Mouse (Mus musculus): ENCODE measurements around the gene Adamts2.

Gene Adamts2

DNA sequence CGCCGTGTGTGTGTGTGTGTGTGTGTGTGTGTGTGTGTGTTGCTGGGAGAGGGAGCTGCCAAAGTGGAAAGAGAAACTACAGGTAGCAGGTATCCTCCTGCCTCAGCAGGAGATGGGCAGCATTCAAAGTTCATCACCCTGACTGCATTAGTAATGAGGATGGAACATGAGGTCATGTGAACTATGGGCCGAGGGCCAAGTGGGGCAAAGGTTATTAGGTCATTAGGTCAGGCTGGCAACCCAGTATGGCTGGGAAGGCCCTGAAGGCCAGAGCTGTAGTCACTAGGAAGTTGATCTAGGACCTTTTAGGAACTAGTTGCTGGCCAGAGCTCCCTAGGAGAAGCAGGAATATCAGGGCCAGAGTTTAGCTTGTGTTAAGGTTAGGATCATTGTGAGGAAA lies 131.3 kb downstream of the Adamts2 start:
- ATAC-seq (ENCODE audit: low TSS enrichment) = no peak

DNA sequence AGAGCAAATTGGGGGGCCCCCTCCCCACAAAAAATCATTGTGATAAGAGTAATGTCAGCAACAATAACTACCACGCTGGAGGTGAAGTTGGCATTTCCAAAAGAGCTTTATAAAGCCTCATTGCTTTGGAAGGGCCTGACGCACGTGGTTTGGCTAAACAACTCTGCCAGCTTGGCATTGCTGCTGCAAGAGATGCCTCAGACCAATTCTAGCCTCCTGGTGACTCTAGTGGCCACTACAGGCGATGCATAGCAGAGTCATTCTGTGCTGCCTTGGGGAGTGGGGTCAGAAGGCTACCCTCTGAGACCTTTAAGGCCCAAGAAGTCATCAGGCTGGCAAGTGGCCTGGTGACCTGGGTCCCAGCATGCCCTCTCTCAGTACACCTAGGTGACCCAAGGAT lies 132.2 kb downstream of the Adamts2 start:
- no peak; the same call in 1 of the 2 replicates for ATAC-seq (ENCODE audit: low TSS enrichment)

DNA sequence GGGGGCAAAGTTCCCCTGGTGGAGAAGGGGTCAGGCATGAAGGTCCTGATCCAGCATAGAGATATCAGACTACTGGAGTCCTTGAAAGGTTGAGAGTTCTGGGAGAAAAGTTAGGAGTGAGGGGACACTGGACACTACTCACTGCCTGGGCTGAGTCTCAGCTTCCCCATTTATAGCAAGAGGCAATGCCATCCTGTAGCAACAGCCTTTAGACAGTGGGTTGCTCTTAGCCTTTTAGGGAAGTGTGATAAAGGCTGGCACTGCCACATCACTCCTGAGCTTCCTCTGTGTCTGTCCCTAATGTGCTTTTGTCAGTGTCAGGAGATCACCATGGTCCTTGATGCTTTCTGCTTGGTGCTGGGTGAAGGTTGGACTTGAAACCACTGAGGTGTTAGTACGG lies 134.7 kb downstream of the Adamts2 start:
- no peak for ATAC-seq (ENCODE audit: low TSS enrichment)

DNA sequence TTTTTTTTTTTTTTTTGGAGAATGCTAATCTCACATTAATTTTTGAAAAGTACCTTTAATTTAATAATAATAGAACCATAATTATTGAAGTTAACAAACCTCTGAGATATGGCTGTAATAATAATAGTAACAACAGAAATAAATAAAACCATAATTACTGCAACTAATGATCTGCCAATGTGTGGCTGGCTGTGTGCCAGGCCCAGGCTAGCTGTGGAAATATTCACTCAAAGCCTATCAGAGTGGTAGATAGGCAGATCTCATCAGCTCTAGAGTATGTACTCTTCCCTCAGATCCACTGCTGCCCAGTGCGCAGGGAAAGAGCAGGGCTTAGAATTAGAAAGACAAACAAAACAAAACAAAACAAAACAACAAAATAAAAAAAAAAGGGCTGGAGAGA lies 136.6 kb downstream of the Adamts2 start:
- no peak for ATAC-seq (ENCODE audit: low TSS enrichment)

DNA sequence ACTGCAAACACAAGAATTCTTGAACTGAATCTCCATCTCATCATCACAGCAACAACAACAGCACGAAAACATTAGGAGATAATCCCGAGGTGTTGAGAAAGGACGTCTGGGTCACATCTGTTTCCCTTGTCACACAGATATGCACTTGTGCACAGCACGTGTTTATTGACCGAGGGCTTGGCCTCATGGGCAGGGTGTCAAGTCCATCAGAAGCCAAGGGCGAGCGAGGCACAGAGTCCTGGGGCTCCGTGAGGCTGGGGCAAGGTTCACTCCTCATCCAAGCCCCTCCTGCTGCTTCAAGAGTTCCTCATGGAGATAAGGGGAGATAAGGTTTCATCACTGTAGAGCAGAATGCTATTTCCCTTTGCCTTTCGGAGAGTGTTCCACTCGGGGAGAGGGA lies 137.6 kb downstream of the Adamts2 start:
- ATAC-seq (ENCODE audit: low TSS enrichment) = no peak

DNA sequence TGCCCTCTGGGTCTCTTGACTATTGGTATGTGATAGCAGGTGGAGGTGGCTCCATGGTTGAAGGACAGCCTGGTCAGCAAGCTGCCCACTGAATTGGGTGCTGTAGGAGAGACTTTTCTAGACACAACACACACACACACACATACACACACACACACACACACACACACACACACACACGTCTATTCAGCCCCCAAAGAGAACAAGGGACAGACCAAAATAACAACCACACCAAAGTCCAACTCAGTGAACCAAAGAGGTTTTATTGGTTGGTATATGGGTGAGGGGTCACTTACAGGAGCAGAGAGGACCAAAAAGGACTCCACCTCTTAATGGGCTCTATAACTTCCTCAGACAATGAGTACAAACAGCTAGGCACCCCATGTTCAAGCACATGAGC lies 140.3 kb downstream of the Adamts2 start:
- no peak for ATAC-seq (ENCODE audit: low TSS enrichment)

DNA sequence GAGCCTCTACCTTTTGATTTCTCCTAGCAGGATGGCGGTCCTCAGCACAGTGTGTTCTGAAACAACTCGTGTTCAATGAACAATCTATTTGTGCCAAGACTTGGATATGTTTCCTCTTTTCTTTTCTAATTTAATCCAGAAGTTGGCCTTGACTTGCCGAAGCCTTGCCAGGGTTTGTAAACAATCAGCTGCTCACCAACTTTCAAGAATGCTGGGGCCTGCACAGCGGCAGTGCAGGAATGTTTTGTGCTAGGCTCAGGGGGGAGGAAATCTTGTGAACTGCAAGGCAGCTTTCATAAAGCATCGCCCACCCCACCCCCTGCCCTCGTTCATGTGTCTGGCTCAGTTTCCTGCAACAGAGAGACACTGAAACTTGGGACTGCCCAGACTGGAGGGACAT lies 143.1 kb downstream of the Adamts2 start:
- peak; percentile 72 for ATAC-seq (ENCODE audit: low TSS enrichment)

DNA sequence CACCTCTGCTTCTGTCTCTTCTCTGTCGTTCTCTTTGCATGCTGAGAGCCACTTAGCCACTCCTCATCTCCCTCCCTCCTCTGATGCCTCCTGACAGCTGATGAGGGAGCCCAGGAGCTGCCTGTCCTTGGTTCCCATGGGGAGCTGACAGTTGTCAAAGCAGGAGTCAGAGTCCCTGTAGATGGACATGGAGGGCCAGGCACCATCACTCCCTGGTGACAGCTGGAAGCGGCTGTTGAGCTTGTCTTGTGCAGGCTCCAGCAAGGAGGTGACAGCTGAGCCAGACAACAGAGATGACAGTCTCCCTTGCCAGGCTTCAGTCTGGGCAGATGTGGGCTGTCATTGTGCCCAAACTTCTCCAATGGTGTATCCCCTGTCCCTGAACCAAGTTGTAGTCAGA lies 144.6 kb downstream of the Adamts2 start:
- ATAC-seq (ENCODE audit: low TSS enrichment) = no peak

DNA sequence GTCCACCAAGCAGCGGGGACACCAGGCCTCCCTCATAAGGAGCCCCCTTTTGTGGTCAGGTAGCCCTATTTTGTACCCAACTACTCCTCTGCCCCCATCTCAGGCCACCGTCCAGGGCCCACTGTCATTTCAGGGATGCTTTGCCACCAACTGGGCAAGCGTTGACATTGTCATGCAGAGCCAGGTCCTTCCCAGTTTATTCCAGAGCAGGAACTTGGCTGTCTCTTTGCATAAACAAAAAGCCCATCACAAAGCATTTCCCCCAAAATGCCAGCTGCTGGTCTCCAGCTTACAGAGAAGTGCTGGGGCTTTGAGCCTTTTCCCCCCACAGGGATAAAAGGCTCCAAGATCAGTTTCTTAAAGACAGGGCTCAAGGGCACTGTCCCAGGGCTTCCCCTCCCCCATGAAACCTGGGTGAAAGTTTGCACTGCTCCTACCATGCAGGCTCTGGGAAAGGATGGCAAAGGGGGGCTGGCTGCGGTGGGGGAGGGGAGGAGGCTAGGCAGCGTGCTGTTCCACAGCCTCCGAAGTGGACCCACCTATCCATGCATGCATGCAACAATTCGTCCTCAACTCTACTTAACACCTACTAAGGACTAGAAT lies 149.2 kb downstream of the Adamts2 start:
- no peak for ATAC-seq (ENCODE audit: low TSS enrichment)

DNA sequence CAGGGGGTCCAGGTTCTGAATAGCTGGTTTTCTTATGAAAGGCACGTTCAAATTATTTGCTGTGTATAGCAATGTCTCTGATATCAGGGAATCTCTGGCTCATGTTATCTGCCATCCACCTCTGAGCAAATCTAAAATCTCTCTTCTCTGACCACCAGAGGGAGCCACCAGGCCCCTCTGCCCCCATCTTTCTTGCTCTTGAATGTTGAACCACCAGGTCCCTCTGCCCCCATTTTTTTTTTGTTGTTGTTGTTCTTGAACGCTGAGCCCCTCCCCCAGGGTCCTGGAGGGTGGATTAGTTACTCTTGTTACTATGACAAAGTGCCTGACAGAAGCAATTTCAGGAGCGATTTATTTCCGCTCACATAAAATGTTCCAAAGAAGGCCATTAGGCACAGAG lies 155.9 kb downstream of the Adamts2 start:
- ATAC-seq (ENCODE audit: low TSS enrichment) = no peak

DNA sequence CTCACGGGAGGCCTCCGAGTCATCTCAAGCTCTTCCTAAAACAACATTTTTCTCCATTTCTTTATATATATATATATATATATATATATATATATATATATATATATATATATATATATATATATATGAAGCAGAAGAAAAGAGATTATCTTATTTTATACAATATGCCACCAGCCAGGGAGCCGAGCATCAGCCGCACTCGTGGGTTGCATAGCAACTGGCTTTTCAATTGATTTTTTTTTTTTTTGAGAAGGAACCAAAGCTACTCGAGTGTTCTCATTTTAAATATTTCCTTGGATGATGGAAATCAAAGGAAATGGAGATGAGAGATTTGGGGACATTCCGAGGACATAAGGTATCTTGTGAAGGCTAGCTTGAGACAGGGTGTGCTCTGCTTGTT lies 164.6 kb downstream of the Adamts2 start:
- no peak for ATAC-seq (ENCODE audit: low TSS enrichment)

DNA sequence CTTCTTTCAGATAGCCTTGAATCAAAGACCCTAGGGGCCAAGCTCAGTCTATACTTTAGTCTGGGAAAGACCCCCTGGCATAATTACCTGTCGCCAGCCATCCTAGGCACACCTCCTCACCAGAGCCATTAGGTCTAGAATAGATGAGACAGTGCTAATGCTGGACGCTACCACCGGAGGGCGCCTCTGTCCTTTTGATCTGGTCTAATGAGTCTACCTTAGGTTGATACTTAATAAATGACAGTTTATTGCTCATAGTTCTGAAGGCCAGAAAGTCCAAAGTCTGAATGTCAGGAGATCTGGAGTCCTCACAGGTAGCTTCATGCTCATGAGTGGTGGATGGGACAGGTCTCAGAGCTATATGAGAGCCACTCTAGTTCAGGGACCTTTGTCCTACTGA lies 165.2 kb downstream of the Adamts2 start:
- 0 out of 2 replicates have a peak, but pooled peaks have one; percentile 36 for ATAC-seq (ENCODE audit: low TSS enrichment)

DNA sequence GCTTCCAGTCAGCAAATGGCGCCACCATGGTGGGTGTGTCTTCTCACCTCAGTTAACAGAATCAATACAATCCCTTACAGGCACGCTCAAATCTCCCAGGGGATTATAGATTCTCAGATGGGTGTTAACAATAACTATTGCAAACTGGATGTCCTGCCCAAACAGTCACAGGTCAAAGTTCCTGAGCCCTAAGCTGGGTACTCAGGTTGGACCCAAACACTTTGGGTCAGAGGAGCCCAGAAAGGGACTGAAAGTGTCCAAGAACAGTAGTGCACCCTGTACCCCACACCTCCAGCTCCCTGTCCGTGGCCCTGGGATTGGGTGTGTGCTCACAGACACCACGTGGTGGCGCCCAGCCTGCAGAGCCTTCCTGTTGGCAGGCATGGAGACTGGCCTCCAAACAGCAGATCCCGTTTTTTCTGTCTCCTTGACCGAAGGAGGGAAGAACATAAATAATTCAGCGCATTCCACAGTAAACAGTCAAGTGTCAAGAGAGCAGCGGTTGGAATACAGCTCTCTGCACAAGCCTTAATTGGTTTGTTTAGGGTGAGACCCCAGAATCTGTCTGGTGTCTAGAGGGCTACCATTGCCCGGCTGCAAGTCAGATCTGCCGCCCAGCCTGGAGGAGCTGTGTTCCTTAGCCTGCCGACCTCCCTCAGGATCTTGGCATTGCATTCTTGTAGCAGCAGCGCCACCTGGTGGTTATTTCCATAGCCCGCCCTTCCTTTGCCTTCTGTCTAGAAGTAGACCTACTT lies 167.3 kb downstream of the Adamts2 start:
- ATAC-seq (ENCODE audit: low TSS enrichment) = peak; percentile 83

DNA sequence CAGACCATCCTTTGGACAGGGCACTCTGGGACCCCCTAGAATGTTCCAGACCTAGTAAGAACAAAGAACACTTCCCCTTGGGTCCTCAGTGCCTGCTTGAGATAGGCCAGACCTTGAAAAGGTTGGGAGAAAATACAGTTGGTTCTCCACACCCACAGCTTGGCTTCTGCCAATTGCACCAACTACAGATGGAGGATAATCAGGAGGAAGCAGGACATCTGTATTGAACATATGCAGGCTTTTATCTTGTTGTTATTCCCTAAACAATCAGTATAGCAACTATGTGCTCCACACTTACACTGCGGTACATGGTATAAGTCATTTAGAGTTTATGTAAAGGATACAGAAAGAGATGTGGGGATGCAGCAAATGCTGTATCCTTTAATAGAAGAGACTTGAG lies 169.1 kb downstream of the Adamts2 start:
- ATAC-seq (ENCODE audit: low TSS enrichment) = 0 out of 2 replicates have a peak, but pooled peaks have one; percentile 10

DNA sequence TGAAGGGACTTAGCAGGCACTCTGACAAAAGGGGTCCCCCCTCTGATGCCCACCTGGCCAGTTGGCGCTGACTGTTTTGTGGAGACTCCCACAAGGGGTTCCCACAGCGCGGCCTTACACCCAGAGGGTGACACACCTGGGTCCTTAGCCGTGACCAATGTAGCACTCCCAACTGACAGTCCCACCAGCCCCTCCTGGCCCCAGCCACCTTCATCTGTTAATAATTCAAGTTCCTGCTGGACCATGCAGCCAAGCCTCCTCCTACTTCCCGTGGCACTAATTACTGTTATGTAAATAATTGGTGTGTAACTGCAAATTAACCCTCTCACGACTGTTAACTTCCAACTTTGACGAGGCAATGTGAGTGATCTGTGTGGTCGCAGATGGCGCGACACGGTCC lies 195.8 kb downstream of the Adamts2 start:
- no peak for ATAC-seq (ENCODE audit: low TSS enrichment)

DNA sequence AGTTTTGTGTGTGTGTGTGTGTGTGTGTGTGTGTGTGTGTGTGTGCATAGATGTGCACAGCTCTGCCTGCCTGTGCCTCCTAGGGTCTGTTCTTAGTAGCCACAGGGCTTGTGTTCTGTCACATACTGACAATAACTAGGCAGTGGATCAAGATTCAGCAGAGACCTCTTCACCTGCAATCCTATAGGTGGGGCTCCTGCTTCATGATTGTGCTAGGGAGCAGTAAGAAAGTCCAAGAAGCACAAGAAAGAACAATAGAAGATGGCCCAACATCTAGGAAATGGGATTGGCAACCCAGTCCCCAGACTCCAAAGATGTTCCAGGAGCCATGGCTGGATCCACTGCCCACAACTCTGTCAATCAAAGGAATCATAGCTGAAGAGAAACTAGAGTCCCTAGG lies 197.0 kb downstream of the Adamts2 start:
- no peak for ATAC-seq (ENCODE audit: low TSS enrichment)

DNA sequence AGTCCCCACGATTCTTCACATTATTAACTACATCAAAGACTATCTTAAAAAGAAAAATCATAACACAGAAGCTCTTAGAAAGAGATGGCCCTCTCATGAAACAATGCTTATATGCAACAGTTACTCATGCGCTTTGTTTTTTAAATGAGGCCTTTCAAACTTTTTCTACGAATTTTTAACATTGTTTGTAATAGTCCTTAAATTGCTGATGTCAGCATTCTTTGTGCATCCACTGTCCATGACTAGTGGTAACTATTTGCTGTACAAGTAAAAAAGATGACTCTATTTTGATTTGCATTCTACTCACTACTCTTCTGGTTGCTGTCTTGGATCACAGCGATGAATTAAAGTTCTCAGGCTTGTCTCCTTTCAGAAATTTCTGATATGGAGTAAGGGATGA lies 212.3 kb downstream of the Adamts2 start:
- ATAC-seq (ENCODE audit: low TSS enrichment) = no peak

DNA sequence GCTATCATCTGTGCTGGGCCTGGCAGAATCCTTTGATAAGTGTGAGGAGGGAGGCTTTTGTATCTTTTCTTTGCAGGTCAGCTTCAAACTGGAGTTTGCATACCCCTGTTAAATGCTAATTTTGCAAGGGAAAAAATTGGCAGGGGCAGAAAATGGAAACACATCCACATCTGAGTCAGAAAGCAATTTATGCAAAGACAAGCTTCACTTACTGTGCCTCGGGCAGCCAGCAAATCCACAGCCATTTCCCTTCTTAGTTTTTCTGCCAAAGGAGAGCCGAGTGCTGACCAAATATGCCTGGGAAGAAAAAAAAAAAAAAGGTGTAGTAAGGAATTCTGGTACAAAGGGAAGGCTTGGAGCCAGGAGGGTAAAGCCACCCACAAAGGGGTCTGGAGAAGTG lies 224.3 kb downstream of the Adamts2 start:
- no peak for ATAC-seq (ENCODE audit: low TSS enrichment)

DNA sequence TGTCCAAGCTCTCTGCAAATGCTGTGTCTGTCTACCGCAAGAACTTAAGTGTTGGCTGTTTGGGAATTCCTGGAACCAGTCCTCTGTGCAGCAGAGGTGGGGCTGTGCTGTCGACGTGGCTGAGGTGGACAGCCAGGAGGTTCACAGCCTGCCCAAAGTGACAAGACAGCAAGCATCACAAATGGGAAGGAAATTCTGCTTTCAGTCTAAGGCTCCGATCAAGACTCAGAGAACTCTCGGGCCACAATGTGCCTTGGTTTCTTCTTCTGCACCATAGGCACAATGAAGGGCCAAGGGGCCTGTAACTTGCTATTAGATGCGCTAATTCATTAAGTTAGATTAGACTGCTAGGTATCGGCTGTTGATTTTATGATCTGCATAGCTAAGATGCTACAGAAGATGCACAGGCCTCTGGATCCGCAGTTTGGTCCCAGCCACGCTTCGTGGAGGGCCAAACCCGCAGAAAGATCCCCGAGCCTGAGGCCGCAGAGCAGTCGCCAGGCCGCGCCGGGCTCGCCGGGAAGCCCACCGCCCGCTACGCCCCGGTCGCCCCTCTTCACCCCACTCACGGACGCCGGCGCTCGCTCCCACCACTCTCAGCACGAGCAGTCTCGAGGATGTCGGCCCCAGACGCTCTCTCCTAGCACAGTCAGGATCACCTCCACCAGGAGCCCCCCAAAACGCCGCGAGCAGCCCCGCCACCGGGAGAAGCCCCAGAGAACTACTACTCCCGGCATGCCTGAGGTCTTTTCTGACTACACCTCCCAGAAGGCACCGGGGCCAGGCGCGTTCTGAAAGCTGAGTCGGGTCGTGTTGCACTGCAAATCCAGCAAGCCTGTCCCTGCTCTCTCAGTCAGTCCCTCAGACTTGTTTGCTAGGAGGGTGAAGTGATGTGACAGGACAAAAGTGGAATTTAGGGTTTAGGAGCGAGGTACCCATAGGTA lies 225.4 kb downstream of the Adamts2 start, which contains the start of gene Zfp354c:
Zfp354c (minus strand) TSS at position 715 of the 944 bp plus-strand sequence.
- peak; percentile 100 for ATAC-seq (ENCODE audit: low TSS enrichment)

DNA sequence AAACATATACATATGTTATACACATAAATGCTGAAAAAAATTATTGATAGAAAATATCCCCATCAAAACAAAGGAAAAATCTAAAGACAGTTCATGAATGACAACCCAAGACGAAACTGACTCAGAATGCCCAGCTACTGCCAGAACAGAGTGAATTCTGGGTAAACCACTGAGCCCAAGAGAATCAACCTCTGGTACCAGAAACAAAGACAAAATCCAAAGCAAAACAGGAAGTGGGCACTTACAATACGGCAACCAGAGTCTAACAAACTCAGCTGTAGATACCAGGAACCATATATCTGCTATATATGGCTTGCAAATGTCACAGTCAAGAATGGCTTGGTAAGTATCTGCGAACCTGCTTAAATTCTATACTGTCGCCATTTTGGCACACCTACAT lies 233.8 kb downstream of the Adamts2 start:
- no peak for ATAC-seq (ENCODE audit: low TSS enrichment)

DNA sequence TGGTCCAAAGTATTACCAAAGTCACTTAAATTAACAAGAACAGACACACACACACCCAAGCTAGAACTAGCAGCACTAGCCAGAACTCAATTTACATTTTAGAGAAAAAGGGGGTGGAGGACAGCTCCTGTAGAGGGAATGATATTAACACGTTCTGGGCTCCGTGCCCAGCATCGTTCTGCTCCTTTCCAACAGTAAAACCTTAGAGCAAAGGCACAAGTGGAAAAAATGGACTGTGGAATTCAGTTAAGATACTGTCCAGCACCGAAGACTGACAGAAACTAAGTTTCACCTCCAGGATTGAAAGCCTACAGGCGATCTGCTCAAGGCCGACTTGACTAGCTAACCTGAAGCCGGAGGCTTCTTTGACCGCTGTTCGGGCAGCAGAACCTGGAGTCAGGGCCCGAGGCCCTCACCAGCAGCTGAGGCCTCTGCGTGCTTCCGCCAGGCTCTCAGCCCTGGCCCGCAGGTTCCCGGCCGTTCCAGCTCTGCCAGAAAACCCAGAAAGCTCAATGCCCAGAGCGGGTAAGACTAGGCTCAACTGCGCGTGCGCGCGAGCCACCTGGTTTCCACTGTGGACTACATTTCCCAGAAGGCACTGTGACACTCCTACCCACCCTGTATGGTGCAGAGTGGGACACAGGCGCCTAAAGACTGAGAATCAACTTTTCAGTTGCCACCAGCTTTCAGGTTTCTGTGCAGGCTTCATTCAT lies 239.3 kb downstream of the Adamts2 start, which contains the start of gene Zfp879:
Zfp879 (minus strand) TSS at position 530 of the 713 bp plus-strand sequence.
- peak; percentile 100 for ATAC-seq (ENCODE audit: low TSS enrichment)

DNA sequence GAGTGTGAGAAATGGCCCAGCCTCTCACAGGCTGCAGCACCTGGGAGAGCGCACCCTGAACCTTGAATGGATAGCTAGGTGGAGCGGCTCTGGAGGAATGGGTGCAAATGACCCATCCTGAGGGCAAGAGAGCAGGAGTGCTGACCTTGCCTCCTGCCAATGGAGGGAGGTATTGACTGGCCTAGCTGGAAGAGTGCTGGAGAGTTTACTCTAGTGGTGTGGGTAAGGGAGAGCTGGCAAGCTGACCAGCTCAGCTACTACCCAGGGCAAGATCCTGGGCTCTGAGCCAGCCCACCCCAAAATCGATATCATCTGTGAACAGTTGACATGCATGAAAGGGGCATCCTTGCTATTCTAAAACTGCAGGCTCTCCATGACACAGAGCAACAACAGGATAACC lies 244.1 kb downstream of the Adamts2 start:
- no peak for ATAC-seq (ENCODE audit: low TSS enrichment)

Data from frontal cortex, adult (tissue).